ENCODE assay signal across 19 mouse cellular contexts in the genomic region with DNA sequence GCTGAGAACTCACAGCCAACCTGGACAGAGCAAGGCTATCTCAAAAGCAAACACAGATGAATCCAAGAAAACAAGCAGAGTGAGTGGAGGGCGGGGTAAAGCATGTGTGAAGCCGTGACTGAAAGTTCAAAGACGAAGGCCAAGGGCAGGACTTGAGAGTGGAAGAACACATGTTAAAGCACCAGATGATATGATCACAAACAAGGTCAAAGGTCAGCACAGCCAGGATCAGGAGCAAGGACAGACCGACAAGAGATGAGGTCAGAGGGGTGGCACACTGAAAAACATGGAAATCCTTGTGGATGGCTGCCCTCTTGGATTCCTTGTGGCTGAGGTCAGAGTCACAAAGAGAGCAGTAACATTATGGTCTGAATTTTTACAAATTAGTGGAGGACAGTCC. TPM values are rescaled to one million over a fixed set of nuclear protein-coding genes. Genes with fewer than 3 reads are reported as not detected.
DNase-seq lines count a peak whose midpoint lies in the region; TF ChIP-seq lines count a peak whose summit lies in the region.
"Had no signal": no experiment of that assay in that cellular context is flagged by ENCODE, and none has a peak within 500 bp of the region (broad histone marks: within the 10 kb centered on the region; RNA-seq: fewer than 3 reads in every experiment).

No protein-coding gene starts in this region.

- no peak for TF ChIP-seq CTCF in liver, adult 2 months (IDR thresholded peaks at IDR 0.05; ENCODE audit: low read depth, low read length)

- H3K9ac ChIP-seq in liver, adult 2 months (ENCODE audit: low read depth, low read length): no peak overlapping the region
- H3K9ac ChIP-seq: embryonic facial prominence, embryonic 12.5 days; forebrain, embryonic 15.5 days; heart, embryonic 13.5 days had no signal

- DNase-seq in adrenal gland, adult 2 months: peak; percentile 9
- DNase-seq in adrenal gland, postnatal 25 days: no peak
- DNase-seq in embryo, embryonic 10.5 days (ENCODE audit: low spot score): peak; percentile 8
- DNase-seq in embryo, embryonic 9.5 days (ENCODE audit: extremely low spot score): no peak
- DNase-seq in liver, adult 2 months (ENCODE audit: extremely low read depth, low read depth, low spot score): peak; percentile 41
- no peak for DNase-seq in liver
- peak; percentile 1 to 37 for DNase-seq in adrenal gland, postnatal 36 days
- no peak for DNase-seq in urinary bladder, adult 2 months (ENCODE audit: low spot score)
- DNase-seq: cerebellum, adult 11-12 months; cerebellum, adult 9-10 months; cerebellum, postnatal 25 days; gastrocnemius, postnatal 36 days; heart, adult 18-20 months; heart, postnatal 36 days; kidney, adult 18-20 months had no signal

- WGBS in liver, adult 2 months: 23% methylated on average over 4 of the region's 4 CpGs

- H3K79me2 ChIP-seq in liver, adult 2 months (ENCODE audit: control insufficient read depth, insufficient read depth, low read length): no peaks in the 10 kb centered on the region

- H3K27me3 ChIP-seq in liver, adult 2 months (ENCODE audit: control insufficient read depth, insufficient read depth, low read length): no peaks in the 10 kb centered on the region
- H3K27me3 ChIP-seq: embryonic facial prominence, embryonic 12.5 days; forebrain, embryonic 15.5 days; heart, embryonic 13.5 days had no signal

- no peaks in the 10 kb centered on the region for H3K4me1 ChIP-seq in liver, adult 2 months (ENCODE audit: control insufficient read depth, insufficient read depth, low read length)
- H3K4me1 ChIP-seq: embryonic facial prominence, embryonic 12.5 days; forebrain, embryonic 15.5 days; heart, embryonic 13.5 days had no signal

- H3K36me3 ChIP-seq in liver, adult 2 months (ENCODE audit: control insufficient read depth, insufficient read depth, low read length): no peaks in the 10 kb centered on the region
- H3K36me3 ChIP-seq: embryonic facial prominence, embryonic 12.5 days; forebrain, embryonic 15.5 days; heart, embryonic 13.5 days had no signal

- H3K4me3 ChIP-seq in liver, adult 2 months (ENCODE audit: insufficient read depth, low read depth, low read length): no peak overlapping the region
- H3K4me3 ChIP-seq: embryonic facial prominence, embryonic 12.5 days; forebrain, embryonic 15.5 days; heart, embryonic 13.5 days had no signal

- no peak overlapping the region for H3K27ac ChIP-seq in liver, adult 2 months (replicated peaks; ENCODE audit: insufficient read depth, low read depth, low read length)
- H3K27ac ChIP-seq: embryonic facial prominence, embryonic 12.5 days; forebrain, embryonic 15.5 days; heart, embryonic 13.5 days had no signal

- TF ChIP-seq POLR2A in liver, adult 2 months (IDR thresholded peaks at IDR 0.05; ENCODE audit: extremely low read depth, insufficient read depth, low read length): no peak

RNA-seq across cellular contexts. Expression of a gene that starts 8.3 kb away (rescaled TPM):
- total RNA-seq in adrenal gland, adult 2 months (2021): 1 to 10 TPM in 1 of 2 experiments, under 1 TPM in 1; 0.63 to 1.1 TPM
- 0.08 and 0.11 TPM in 2 replicates for polyA plus RNA-seq in adrenal gland, adult 2 months (2012; rRNA removed)
- total RNA-seq in adrenal gland, postnatal 25 days (2021): 0.88 and 1.3 TPM in 2 replicates
- total RNA-seq in liver, adult 2 months (2014; rRNA removed): under 0.01 TPM in 1 of 2 replicates, not detected in the other
- not detected in 2 replicates for polyA plus RNA-seq in liver, adult 2 months (2012; rRNA removed)
- total RNA-seq in adrenal gland, postnatal 36 days (2021): under 1 TPM; 0.59 to 0.70 TPM
- polyA plus RNA-seq in urinary bladder, adult 2 months (2012; rRNA removed): 0.39 and 0.46 TPM in 2 replicates
- total RNA-seq: gastrocnemius, postnatal 36 days had no signal
- polyA plus RNA-seq: inflammation-experienced regulatory T-cells, adult 6 months had no signal

RNA-seq across cellular contexts. Expression of a gene that starts 34.4 kb away (rescaled TPM):
- total RNA-seq in adrenal gland, adult 2 months (2021): 10 to 100 TPM; 21.0 to 38.2 TPM
- polyA plus RNA-seq in adrenal gland, adult 2 months (2012; rRNA removed): 40.7 and 59.4 TPM in 2 replicates
- total RNA-seq in adrenal gland, postnatal 25 days (2021): 23.3 and 27.3 TPM in 2 replicates
- total RNA-seq in liver, adult 2 months (2014; rRNA removed): 26.8 and 27.3 TPM in 2 replicates
- 19.0 and 19.3 TPM in 2 replicates for polyA plus RNA-seq in liver, adult 2 months (2012; rRNA removed)
- total RNA-seq in adrenal gland, postnatal 36 days (2021): 10 to 100 TPM; 27.2 to 31.5 TPM
- 22.3 and 24.8 TPM in 2 replicates for polyA plus RNA-seq in urinary bladder, adult 2 months (2012; rRNA removed)

RNA-seq across cellular contexts. Expression of a gene that starts 51.4 kb away (rescaled TPM):
- 10 to 100 TPM; 18.5 to 19.3 TPM for total RNA-seq in adrenal gland, adult 2 months (2021)
- polyA plus RNA-seq in adrenal gland, adult 2 months (2012; rRNA removed): 15.3 and 18.2 TPM in 2 replicates
- total RNA-seq in adrenal gland, postnatal 25 days (2021): 23.2 and 25.0 TPM in 2 replicates
- total RNA-seq in liver, adult 2 months (2014; rRNA removed): 9.3 and 9.5 TPM in 2 replicates
- polyA plus RNA-seq in liver, adult 2 months (2012; rRNA removed): 5.1 and 5.4 TPM in 2 replicates
- total RNA-seq in adrenal gland, postnatal 36 days (2021): 10 to 100 TPM; 18.1 to 21.9 TPM
- polyA plus RNA-seq in urinary bladder, adult 2 months (2012; rRNA removed): 15.4 and 15.5 TPM in 2 replicates

RNA-seq across cellular contexts. Expression of a gene that starts 52.5 kb away (rescaled TPM):
- total RNA-seq in adrenal gland, adult 2 months (2021): 1,000 to 10,000 TPM in 1 of 2 experiments, 100 to 1,000 TPM in 1; 778 to 1,173 TPM
- 178 and 197 TPM in 2 replicates for polyA plus RNA-seq in adrenal gland, adult 2 months (2012; rRNA removed)
- 798 and 829 TPM in 2 replicates for total RNA-seq in adrenal gland, postnatal 25 days (2021)
- 241 and 280 TPM in 2 replicates for total RNA-seq in liver, adult 2 months (2014; rRNA removed)
- polyA plus RNA-seq in liver, adult 2 months (2012; rRNA removed): 140 and 162 TPM in 2 replicates
- 100 to 1,000 TPM; 878 to 908 TPM for total RNA-seq in adrenal gland, postnatal 36 days (2021)
- 504 and 577 TPM in 2 replicates for polyA plus RNA-seq in urinary bladder, adult 2 months (2012; rRNA removed)

Comparison
In these comparisons a context has a peak if more than half of its experiments do, and no peak if none do; other contexts are left out.
1. DNase-seq: peak in adrenal gland, adult 2 months (single experiment), embryo, embryonic 10.5 days (single experiment), liver, adult 2 months (single experiment) and adrenal gland, postnatal 36 days (2 of 2); none in adrenal gland, postnatal 25 days (single experiment), embryo, embryonic 9.5 days (single experiment), liver (single experiment) and urinary bladder, adult 2 months (single experiment).